Mouse (Mus musculus): ENCODE measurements around the gene Tnrc6a. TPM values are rescaled to one million over a fixed set of nuclear protein-coding genes. Genes with fewer than 3 reads are reported as not detected.

Tnrc6a gene
- polyA plus RNA-seq (2017; shearing (Covaris generic)), result 10 to 100 TPM; 57.8 to 95.6 TPM

GRCm38 (mm10) chr7:123123665-123124298 is at the start of gene Tnrc6a:
Gene Tnrc6a, plus strand, starts transcription at chr7:123123885.

GRCm38 (mm10) chr7:123214365-123215075 is 90.8 kb downstream of the Tnrc6a start, which contains the start of gene Slc5a11:
Gene Slc5a11, plus strand, starts transcription at chr7:123214780.

Other genes with a start within 250 kb of the Tnrc6a start
- gene Rbbp6, start 158.2 kb upstream of the Tnrc6a start, polyA plus RNA-seq (2017; shearing (Covaris generic)), result 10 to 100 TPM; 39.2 to 39.5 TPM
- under 1 TPM; 0.82 to 0.98 TPM for gene Slc5a11, start 90.9 kb downstream of the Tnrc6a start, polyA plus RNA-seq (2017; shearing (Covaris generic))
- gene Lcmt1, start 245.9 kb downstream of the Tnrc6a start, polyA plus RNA-seq (2017; shearing (Covaris generic)), result 10 to 100 TPM; 30.9 to 39.6 TPM
- gene Arhgap17, start 246.0 kb downstream of the Tnrc6a start, polyA plus RNA-seq (2017; shearing (Covaris generic)), result 10 to 100 TPM; 40.1 to 43.2 TPM

Data from activated CD4-positive, CD25-positive, alpha-beta regulatory T cell (primary cell).